Mouse (Mus musculus): Measurements from ENCODE around the gene Trabd2b.

GRCm38 (mm10) chr4:114607873-114608272 is 201.3 kb downstream of the Trabd2b start:
- TF ChIP-seq POLR2A (IDR thresholded peaks at IDR 0.05; ENCODE audit: extremely low read depth, insufficient read depth, low read length): no peak
- TF ChIP-seq CTCF (IDR thresholded peaks at IDR 0.05; ENCODE audit: extremely low read depth, insufficient read depth, low read length): no peak

Data from cortical plate, adult 2 months (tissue).